Mouse (Mus musculus) neutrophil, adult 5-6 weeks (primary cell): ENCODE measurements around the gene Pheta2. TPM values are rescaled to one million over a fixed set of nuclear protein-coding genes. Genes with fewer than 3 reads are reported as not detected.
"Not testable (repeated sequence)": the region's sequence is repeated elsewhere in the genome, so short reads cannot be mapped to it uniquely, and the experiment has no call there.

Experiments
- ATAC-seq: fragments of 151-379, 151-347 bp; 2 replicates; pipeline ENCODE4 v1.8.0; 2017; ENCODE audit warnings: mild to moderate bottlenecking, moderate TSS enrichment; ENCODE audit not compliant: insufficient number of reproducible peaks, poor library complexity, low FRiP score, severe bottlenecking; ENCODE audit errors: extremely low read depth
- total RNA-seq: library from RNA; stranded (forward); fragments of 200-1000 nt; gene quantifications from 2 replicates; pipeline ENCODE4 v1.2.3, GENCODE M21; 2017

The Pheta2 gene
- total RNA-seq, 1 experiment from 2014 or later, result 0.35 TPM

DNA sequence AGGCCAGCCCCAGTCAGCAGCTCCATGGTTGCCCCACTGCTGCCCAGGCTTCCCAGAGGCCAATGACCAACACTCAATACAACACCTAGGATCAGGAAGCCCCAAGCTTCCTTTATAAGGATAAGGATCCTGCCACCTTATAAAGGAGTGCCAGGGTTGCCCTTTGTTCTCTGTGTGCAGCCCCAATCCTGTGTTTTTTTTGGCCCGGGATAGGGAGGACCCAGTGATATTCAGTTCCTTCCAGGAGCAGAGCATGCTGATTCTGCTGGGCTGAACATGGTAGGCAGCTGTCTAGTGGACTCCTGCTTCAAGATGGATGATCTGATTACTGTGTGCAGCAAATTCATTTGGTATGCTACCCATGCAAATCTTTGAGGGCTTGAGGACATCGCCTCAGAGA, 55.2 kb downstream of the Pheta2 start, which contains the start of gene Cyp2d11:
TSS of gene Cyp2d11 (minus strand) at position 101 of the 400 bp plus-strand sequence.
- ATAC-seq, result not testable (repeated sequence)

Other genes starting within 250 kb of the Pheta2 start
- gene Ccdc134, start 211.0 kb upstream of the Pheta2 start, total RNA-seq, result 35.9 and 37.9 TPM in 2 replicates
- 71.5 and 74.5 TPM in 2 replicates for gene Srebf2, start 191.8 kb upstream of the Pheta2 start, total RNA-seq
- 0.58 and 1.1 TPM in 2 replicates for gene Shisa8, start 126.1 kb upstream of the Pheta2 start, total RNA-seq
- gene Tnfrsf13c, start 114.6 kb upstream of the Pheta2 start, total RNA-seq, result 157 and 160 TPM in 2 replicates
- not detected in 2 replicates for gene Cenpm, start 94.2 kb upstream of the Pheta2 start, total RNA-seq
- not detected in 2 replicates for gene 1500009C09Rik, start 86.5 kb upstream of the Pheta2 start, total RNA-seq
- not detected in 2 replicates for gene Sept3, start 64.0 kb upstream of the Pheta2 start, total RNA-seq
- gene Wbp2nl, start 40.0 kb upstream of the Pheta2 start, total RNA-seq, result not detected in 2 replicates
- gene Naga, start within 50 bp of the Pheta2 start, total RNA-seq, result 32.2 and 40.0 TPM in 2 replicates
- gene Smdt1, start within 50 bp of the Pheta2 start, total RNA-seq, result 34.0 and 36.1 TPM in 2 replicates
- gene Ndufa6, start 15.4 kb downstream of the Pheta2 start, total RNA-seq, result 119 and 121 TPM in 2 replicates
- gene Cyp2d22, start 41.3 kb downstream of the Pheta2 start, total RNA-seq, result 2.2 and 4.7 TPM in 2 replicates
- gene Cyp2d11, start 55.1 kb downstream of the Pheta2 start, total RNA-seq, result not detected in 2 replicates
- not detected in 2 replicates for gene Cyp2d10, start 68.3 kb downstream of the Pheta2 start, total RNA-seq
- not detected in 2 replicates for gene Cyp2d9, start 94.5 kb downstream of the Pheta2 start, total RNA-seq
- not detected in 2 replicates for gene Cyp2d12, start 216.1 kb downstream of the Pheta2 start, total RNA-seq